Mouse (Mus musculus): ENCODE data around the gene Camsap3. TPM values are rescaled to one million over a fixed set of nuclear protein-coding genes. Genes with fewer than 3 reads are reported as not detected.

The Camsap3 gene
- polyA plus RNA-seq, 1 experiment = 28.7 TPM

GRCm38 (mm10) chr8:3600401-3600800 lies 13.3 kb downstream of the Camsap3 start:
- H3K27ac ChIP-seq (ENCODE audit: control insufficient read depth, insufficient read depth, low read depth, low read length) = no peak overlapping the region
- no peaks in the 10 kb centered on the region for H3K4me1 ChIP-seq (ENCODE audit: control insufficient read depth, insufficient read depth, low read length)
- H3K27me3 ChIP-seq (ENCODE audit: control insufficient read depth, insufficient read depth, low read length) = no peaks in the 10 kb centered on the region
- no peak for TF ChIP-seq POLR2A (IDR thresholded peaks at IDR 0.05; ENCODE audit: control insufficient read depth, low read depth, low read length)
- no peak overlapping the region for H3K4me3 ChIP-seq (ENCODE audit: control insufficient read depth, low read depth, low read length)
- H3K36me3 ChIP-seq (ENCODE audit: control insufficient read depth, insufficient read depth, low read length) = no peaks in the 10 kb centered on the region

DNA sequence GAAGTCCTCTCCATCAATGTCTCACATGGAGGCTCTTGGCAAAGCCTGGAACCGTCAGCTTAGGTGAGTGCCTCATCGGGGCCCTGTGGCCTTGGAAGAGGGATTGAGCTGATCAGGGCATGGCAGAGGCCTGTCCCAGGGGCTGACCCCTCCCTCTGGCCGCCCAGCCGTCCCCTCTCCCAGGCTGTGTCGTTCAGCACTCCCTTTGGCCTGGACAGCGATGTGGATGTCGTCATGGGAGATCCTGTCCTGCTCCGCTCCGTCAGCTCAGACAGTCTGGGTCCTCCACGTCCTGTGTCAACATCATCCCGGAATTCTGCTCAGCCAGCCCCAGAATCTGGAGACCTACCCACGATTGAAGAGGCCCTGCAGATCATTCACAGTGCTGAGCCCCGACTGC lies 16.3 kb downstream of the Camsap3 start:
- Histone ChIP-seq H3K27me3 (ENCODE audit: control insufficient read depth, insufficient read depth, low read length) (no peaks in the 10 kb centered on the region), H3K27ac (ENCODE audit: control insufficient read depth, insufficient read depth, low read depth, low read length) (no peak overlapping the region), H3K4me1 (ENCODE audit: control insufficient read depth, insufficient read depth, low read length) (no peaks in the 10 kb centered on the region), H3K36me3 (ENCODE audit: control insufficient read depth, insufficient read depth, low read length) (no peaks in the 10 kb centered on the region), H3K4me3 (ENCODE audit: control insufficient read depth, low read depth, low read length) (peak overlapping the region; percentile 14; the same call in 1 of the 2 replicates)
- TF ChIP-seq CTCF (IDR thresholded peaks at IDR 0.05; ENCODE audit: control insufficient read depth, insufficient read depth, insufficient replicate concordance, low read depth, low read length) (no peak), POLR2A (IDR thresholded peaks at IDR 0.05; ENCODE audit: control insufficient read depth, low read depth, low read length) (no peak)

DNA sequence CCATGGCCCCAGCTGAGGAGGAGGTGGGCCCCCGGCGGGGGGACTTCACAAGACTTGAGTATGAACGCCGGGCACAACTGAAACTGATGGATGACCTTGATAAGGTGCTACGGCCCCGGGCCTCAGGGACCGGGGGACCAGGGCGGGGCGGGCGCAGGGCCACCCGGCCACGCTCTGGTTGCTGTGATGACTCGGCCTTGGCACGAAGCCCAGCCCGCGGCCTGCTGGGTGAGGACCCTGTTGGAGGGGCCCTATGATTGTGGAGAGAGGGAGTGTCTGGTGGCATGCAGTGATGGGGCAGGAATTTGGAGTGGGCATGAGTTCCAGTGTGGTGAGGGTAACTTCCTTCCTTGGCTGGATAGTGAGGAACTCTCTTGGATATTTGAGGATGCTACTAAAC lies 19.5 kb downstream of the Camsap3 start:
- Histone ChIP-seq H3K4me1 (ENCODE audit: control insufficient read depth, insufficient read depth, low read length) (no peaks in the 10 kb centered on the region), H3K27ac (ENCODE audit: control insufficient read depth, insufficient read depth, low read depth, low read length) (no peak overlapping the region), H3K4me3 (ENCODE audit: control insufficient read depth, low read depth, low read length) (no peak overlapping the region), H3K27me3 (ENCODE audit: control insufficient read depth, insufficient read depth, low read length) (no peaks in the 10 kb centered on the region), H3K36me3 (ENCODE audit: control insufficient read depth, insufficient read depth, low read length) (peaks cover 4% of the 10 kb centered on the region; the same call in 1 of the 2 replicates)
- TF ChIP-seq POLR2A (IDR thresholded peaks at IDR 0.05; ENCODE audit: control insufficient read depth, low read depth, low read length) = no peak
- TF ChIP-seq CTCF (IDR thresholded peaks at IDR 0.05; ENCODE audit: control insufficient read depth, insufficient read depth, insufficient replicate concordance, low read depth, low read length) = no peak

DNA sequence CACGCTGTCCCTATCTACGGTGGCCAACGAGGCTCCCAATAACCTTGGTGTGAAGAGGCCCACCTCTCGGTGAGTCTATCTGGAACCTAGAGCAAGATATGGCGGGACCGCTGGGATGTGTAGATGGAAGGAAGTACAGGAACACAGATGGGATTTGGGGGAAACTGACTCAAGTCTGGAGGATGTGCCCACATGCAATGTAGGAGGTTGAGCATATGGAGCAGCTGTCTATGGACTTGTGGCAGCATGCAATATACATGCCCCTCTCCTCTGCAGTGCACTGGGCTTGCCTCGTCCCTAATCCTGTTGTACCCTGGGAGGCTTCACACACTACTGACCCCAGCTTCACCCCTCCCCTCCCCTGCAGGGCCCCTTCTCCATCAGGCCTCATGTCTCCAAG lies 20.7 kb downstream of the Camsap3 start:
- Histone ChIP-seq H3K4me3 (ENCODE audit: control insufficient read depth, low read depth, low read length) (no peak overlapping the region), H3K27me3 (ENCODE audit: control insufficient read depth, insufficient read depth, low read length) (no peaks in the 10 kb centered on the region), H3K4me1 (ENCODE audit: control insufficient read depth, insufficient read depth, low read length) (no peaks in the 10 kb centered on the region), H3K27ac (ENCODE audit: control insufficient read depth, insufficient read depth, low read depth, low read length) (no peak overlapping the region), H3K36me3 (ENCODE audit: control insufficient read depth, insufficient read depth, low read length) (peaks cover 4% of the 10 kb centered on the region)
- TF ChIP-seq CTCF (IDR thresholded peaks at IDR 0.05; ENCODE audit: control insufficient read depth, insufficient read depth, insufficient replicate concordance, low read depth, low read length) (no peak), POLR2A (IDR thresholded peaks at IDR 0.05; ENCODE audit: control insufficient read depth, low read depth, low read length) (no peak)

- Histone ChIP-seq H3K27ac (ENCODE audit: control insufficient read depth, insufficient read depth, low read depth, low read length) (no peak overlapping the region), H3K4me1 (ENCODE audit: control insufficient read depth, insufficient read depth, low read length) (no peaks in the 10 kb centered on the region), H3K4me3 (ENCODE audit: control insufficient read depth, low read depth, low read length) (no peak overlapping the region), H3K27me3 (ENCODE audit: control insufficient read depth, insufficient read depth, low read length) (no peaks in the 10 kb centered on the region), H3K36me3 (ENCODE audit: control insufficient read depth, insufficient read depth, low read length) (peaks cover 4% of the 10 kb centered on the region)
- TF ChIP-seq POLR2A (IDR thresholded peaks at IDR 0.05; ENCODE audit: control insufficient read depth, low read depth, low read length) = no peak
- TF ChIP-seq CTCF (IDR thresholded peaks at IDR 0.05; ENCODE audit: control insufficient read depth, insufficient read depth, insufficient replicate concordance, low read depth, low read length) = no peak
These were observed 22.1 kb downstream of the Camsap3 start for GRCm38 (mm10) chr8:3609046-3609815.

- TF ChIP-seq POLR2A (IDR thresholded peaks at IDR 0.05; ENCODE audit: control insufficient read depth, low read depth, low read length) (no peak), CTCF (IDR thresholded peaks at IDR 0.05; ENCODE audit: control insufficient read depth, insufficient read depth, insufficient replicate concordance, low read depth, low read length) (no peak)
- Histone ChIP-seq H3K36me3 (ENCODE audit: control insufficient read depth, insufficient read depth, low read length) (peaks cover 4% of the 10 kb centered on the region), H3K27ac (ENCODE audit: control insufficient read depth, insufficient read depth, low read depth, low read length) (no peak overlapping the region)
These were observed 22.7 kb downstream of the Camsap3 start for GRCm38 (mm10) chr8:3609816-3610150.

GRCm38 (mm10) chr8:3621199-3621970 lies 34.3 kb downstream of the Camsap3 start, which contains the start of the genes Xab2 and Pet100:
TSS of gene Xab2 (minus strand) at chr8:3621316.
TSS of gene Pet100 (plus strand) at chr8:3621548.
- Histone ChIP-seq H3K4me3 (ENCODE audit: control insufficient read depth, low read depth, low read length) (peak within 1 kb of the TSS; percentile 98), H3K4me1 (ENCODE audit: control insufficient read depth, insufficient read depth, low read length) (peaks cover 4% of the 10 kb centered on the region), H3K27ac (ENCODE audit: control insufficient read depth, insufficient read depth, low read depth, low read length) (peak within 1 kb of the TSS; percentile 83), H3K27me3 (ENCODE audit: control insufficient read depth, insufficient read depth, low read length) (no peaks in the 10 kb centered on the region), H3K36me3 (ENCODE audit: control insufficient read depth, insufficient read depth, low read length) (0 out of 2 replicates have a peak, but pooled peaks cover 2% of the 10 kb centered on the region)
- TF ChIP-seq CTCF (IDR thresholded peaks at IDR 0.05; ENCODE audit: control insufficient read depth, insufficient read depth, insufficient replicate concordance, low read depth, low read length) (no peak), POLR2A (IDR thresholded peaks at IDR 0.05; ENCODE audit: control insufficient read depth, low read depth, low read length) (peak; percentile 91)

More at GRCm38 (mm10) chr8:3609816-3610150, 22.7 kb downstream of the Camsap3 start:
- Histone ChIP-seq H3K4me3 (ENCODE audit: control insufficient read depth, low read depth, low read length) (no peak overlapping the region), H3K4me1 (ENCODE audit: control insufficient read depth, insufficient read depth, low read length) (no peaks in the 10 kb centered on the region), H3K27me3 (ENCODE audit: control insufficient read depth, insufficient read depth, low read length) (no peaks in the 10 kb centered on the region)
